Mouse (Mus musculus) kidney, adult 2 months (tissue): ENCODE measurements at regions not wholly inside any gene's neighbourhood (a gene's known extent, or its start where the extent isn't known, plus 50 kb on each side); places are given as distances from the start of the nearest gene placed in this dataset.

ENCODE experiments used
- CTCF ChIP-seq: fragments of 200-500 bp; conservative IDR thresholded peaks from 2 replicates; pipeline ENCODE4 v1.5.1; 2011; ENCODE audit warnings: low read depth, mild to moderate bottlenecking, control low read depth, low read length, moderate library complexity, mixed read lengths; ENCODE audit not compliant: insufficient read depth, insufficient read length
- POLR2A ChIP-seq: fragments of 200-500 bp; IDR thresholded peaks from one replicate; pipeline ENCODE4 v1.6.1; 2011; ENCODE audit warnings: low read depth, low read length, control low read depth

GRCm38 (mm10) chr7:137866880-137867279 lies 429.5 kb downstream of the Glrx3 start:
- TF ChIP-seq POLR2A, result no peak
- no peak for TF ChIP-seq CTCF
